In the genomic region with DNA sequence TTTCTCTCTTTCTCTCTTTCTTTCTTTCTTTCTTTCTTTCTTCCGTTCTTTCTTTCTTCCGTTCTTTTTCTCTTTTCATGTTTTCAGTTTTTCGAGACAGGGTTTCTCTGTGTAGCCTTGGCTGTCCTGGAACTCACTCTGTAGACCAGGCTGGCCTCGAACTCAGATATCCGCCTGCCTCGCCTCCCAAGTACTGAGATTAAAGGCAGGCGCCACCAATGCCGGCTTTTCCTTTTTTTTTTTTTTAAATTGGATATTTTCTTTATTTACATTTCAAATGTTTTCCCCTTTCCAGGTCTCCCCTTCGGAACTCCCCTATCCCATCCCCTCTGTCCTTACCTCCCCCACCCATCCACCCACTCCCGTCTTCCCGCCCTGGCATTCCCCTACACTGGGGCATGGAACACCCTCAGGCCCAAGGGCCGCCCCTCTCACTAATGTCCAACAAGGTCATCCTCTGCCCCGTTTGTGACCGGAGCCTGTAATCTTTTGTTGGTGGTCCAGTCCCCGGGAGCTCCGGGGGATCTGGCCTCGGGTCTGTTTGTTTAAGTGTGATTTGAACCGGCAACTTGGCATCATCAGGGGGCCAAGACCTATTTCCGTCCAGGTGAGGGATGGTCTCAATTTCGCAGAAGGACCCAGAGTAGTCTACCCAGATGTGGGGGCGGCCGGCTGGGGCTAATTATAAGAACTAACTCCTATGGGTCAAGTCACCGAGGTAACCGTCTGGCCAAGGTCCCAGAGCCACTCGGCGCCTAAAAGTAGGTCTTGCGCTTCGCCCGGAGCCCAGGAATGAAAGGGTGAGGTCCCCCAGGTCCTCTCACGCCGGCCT, we compare ENCODE assay signal across 8 mouse cellular contexts. TPM values are rescaled to one million over a fixed set of nuclear protein-coding genes. Genes with fewer than 3 reads are reported as not detected.
A peak's percentile ranks its signal among the peaks of the same experiment; 100 is the strongest.
DNase-seq lines count a peak whose midpoint lies in the region; ATAC-seq and TF ChIP-seq lines count a peak whose summit lies in the region.

No protein-coding gene starts in this region.

- H3K36me3 ChIP-seq in thymus, adult 2 months (ENCODE audit: control insufficient read depth, insufficient read depth, low read length): peaks cover 29% of the 10 kb centered on the region
- peaks cover 35% of the 10 kb centered on the region for H3K36me3 ChIP-seq in liver, embryonic 12.5 days

- peak overlapping the region; percentile 80 for H3K4me3 ChIP-seq in gastrocnemius, adult 2 months
- no peak overlapping the region for H3K4me3 ChIP-seq in thymus, adult 2 months (ENCODE audit: control insufficient read depth, insufficient read depth, low read length)
- H3K4me3 ChIP-seq in liver, embryonic 12.5 days: peak overlapping the region; percentile 96

- intact Hi-C loops in gastrocnemius, adult 2 months (cut with DNase I): loop anchor here (5.0 kb wide), 1 partner anchor 137 kb away; no protein-coding TSS in a partner anchor

- peak overlapping the region; percentile 88 for H3K4me2 ChIP-seq in liver, embryonic 12.5 days

- no peaks in the 10 kb centered on the region for H3K9me3 ChIP-seq in liver, embryonic 12.5 days (replicated peaks)

- no peaks in the 10 kb centered on the region for H3K27me3 ChIP-seq in thymus, adult 2 months (ENCODE audit: control insufficient read depth, insufficient read depth, low read length)
- no peaks in the 10 kb centered on the region for H3K27me3 ChIP-seq in liver, embryonic 12.5 days (replicated peaks)

- WGBS in thymus, adult 2 months: 37% methylated on average over 31 of the region's 31 CpGs
- WGBS in liver, embryonic 12.5 days (ENCODE audit: insufficient replicate concordance): 31% methylated on average over 31 of the region's 31 CpGs

- no peak for TF ChIP-seq CTCF in gastrocnemius, adult 2 months (IDR thresholded peaks at IDR 0.05)
- no peak for TF ChIP-seq CTCF in thymus, adult 2 months (IDR thresholded peaks at IDR 0.05; ENCODE audit: borderline replicate concordance, control insufficient read depth, extremely low read depth, insufficient read depth, low read length, poor library complexity)

- peak overlapping the region; percentile 96 for H3K9ac ChIP-seq in liver, embryonic 12.5 days

- H3K27ac ChIP-seq in gastrocnemius, adult 2 months: peak overlapping the region; percentile 93
- H3K27ac ChIP-seq in thymus, adult 2 months (ENCODE audit: control insufficient read depth, insufficient read depth, low read length): no peak overlapping the region
- H3K27ac ChIP-seq in liver, embryonic 12.5 days: peak overlapping the region; percentile 41

- no peak for TF ChIP-seq POLR2A in thymus, adult 2 months (IDR thresholded peaks at IDR 0.05; ENCODE audit: control insufficient read depth, extremely low read depth, insufficient read depth, low read length, poor library complexity)

- no peak for DNase-seq in gastrocnemius, adult 2 months
- DNase-seq in gastrocnemius, postnatal 10 days: no peak
- DNase-seq in thymus, postnatal 0 days (ENCODE audit: low spot score): peak; percentile 10
- no peak for DNase-seq in thymus, adult 2 months
- no peak for DNase-seq in frontal cortex, adult 2 months (ENCODE audit: extremely low spot score in 1 of 2, low spot score in 1 of 2)
- DNase-seq in left cerebral cortex, adult 8-10 months (ENCODE audit: low spot score in 2 of 2): no peak

- ATAC-seq in liver, embryonic 12.5 days: no peak
- no peak for ATAC-seq in frontal cortex, adult (ENCODE audit: low TSS enrichment)

- H3K4me1 ChIP-seq in thymus, adult 2 months (replicated peaks; ENCODE audit: control insufficient read depth, insufficient read depth, low read length): peaks cover 8% of the 10 kb centered on the region
- H3K4me1 ChIP-seq in liver, embryonic 12.5 days: peaks cover 68% of the 10 kb centered on the region

RNA-seq across cellular contexts. Expression of a gene that starts 0.6 kb away (rescaled TPM):
- total RNA-seq in gastrocnemius, adult 2 months (2021): 100 to 1,000 TPM; 606 to 729 TPM
- total RNA-seq in gastrocnemius, postnatal 10 days (2021): 1,000 to 10,000 TPM in 1 of 2 experiments, 100 to 1,000 TPM in 1; 992 to 1,013 TPM
- polyA plus RNA-seq in thymus, postnatal 0 days (2015; fragmentation: Nextera tagmentation; extraction: Ambion mirVana): 1,221 and 1,303 TPM in 2 replicates
- polyA plus RNA-seq in thymus, adult 2 months (2012; rRNA removed): 869 and 1,133 TPM in 2 replicates
- 938 and 976 TPM in 2 replicates for polyA plus RNA-seq in liver, embryonic 12.5 days (2016; fragmentation: Nextera tagmentation; extraction: Ambion mirVana)
- 1,561 and 1,707 TPM in 2 replicates for polyA plus RNA-seq in frontal cortex, adult 2 months (2012; rRNA removed)
- 100 to 1,000 TPM; 920 to 943 (median 931) TPM for total RNA-seq in left cerebral cortex, adult 8-10 months (2022)

RNA-seq across cellular contexts. Expression of a gene that starts 12.4 kb away (rescaled TPM):
- not detected for total RNA-seq in gastrocnemius, adult 2 months (2021)
- total RNA-seq in gastrocnemius, postnatal 10 days (2021): not detected
- 0.05 TPM in 1 of 2 replicates, not detected in the other for polyA plus RNA-seq in thymus, postnatal 0 days (2015; fragmentation: Nextera tagmentation; extraction: Ambion mirVana)
- 0.04 TPM in 1 of 2 replicates, not detected in the other for polyA plus RNA-seq in thymus, adult 2 months (2012; rRNA removed)
- 0.07 and 0.10 TPM in 2 replicates for polyA plus RNA-seq in liver, embryonic 12.5 days (2016; fragmentation: Nextera tagmentation; extraction: Ambion mirVana)
- 0.02 TPM in 1 of 2 replicates, not detected in the other for polyA plus RNA-seq in frontal cortex, adult 2 months (2012; rRNA removed)
- total RNA-seq in left cerebral cortex, adult 8-10 months (2022): under 1 TPM in 1 of 4 experiments, not detected in 3; 0.17 TPM

RNA-seq across cellular contexts. Expression of a gene that starts 26.1 kb away (rescaled TPM):
- not detected for total RNA-seq in gastrocnemius, adult 2 months (2021)
- not detected for total RNA-seq in gastrocnemius, postnatal 10 days (2021)
- polyA plus RNA-seq in thymus, postnatal 0 days (2015; fragmentation: Nextera tagmentation; extraction: Ambion mirVana): not detected in 2 replicates
- 0.24 TPM in 1 of 2 replicates, not detected in the other for polyA plus RNA-seq in thymus, adult 2 months (2012; rRNA removed)
- not detected in 2 replicates for polyA plus RNA-seq in liver, embryonic 12.5 days (2016; fragmentation: Nextera tagmentation; extraction: Ambion mirVana)
- 0.48 and 0.82 TPM in 2 replicates for polyA plus RNA-seq in frontal cortex, adult 2 months (2012; rRNA removed)
- 1 to 10 TPM; 1.1 to 2.2 (median 1.7) TPM for total RNA-seq in left cerebral cortex, adult 8-10 months (2022)

RNA-seq across cellular contexts. Expression of a gene that starts 29.1 kb away (rescaled TPM):
- 10 to 100 TPM; 82.3 to 82.4 TPM for total RNA-seq in gastrocnemius, adult 2 months (2021)
- 10 to 100 TPM; 58.3 to 68.8 TPM for total RNA-seq in gastrocnemius, postnatal 10 days (2021)
- 57.1 and 60.3 TPM in 2 replicates for polyA plus RNA-seq in thymus, postnatal 0 days (2015; fragmentation: Nextera tagmentation; extraction: Ambion mirVana)
- polyA plus RNA-seq in thymus, adult 2 months (2012; rRNA removed): 51.3 and 57.0 TPM in 2 replicates
- 40.4 and 42.0 TPM in 2 replicates for polyA plus RNA-seq in liver, embryonic 12.5 days (2016; fragmentation: Nextera tagmentation; extraction: Ambion mirVana)
- 99.0 and 114 TPM in 2 replicates for polyA plus RNA-seq in frontal cortex, adult 2 months (2012; rRNA removed)
- 100 to 1,000 TPM in 3 of 4 experiments, 10 to 100 TPM in 1; 95.2 to 113 (median 110) TPM for total RNA-seq in left cerebral cortex, adult 8-10 months (2022)

RNA-seq across cellular contexts. Expression of a gene that starts 56.5 kb away (rescaled TPM):
- 1 to 10 TPM; 5.9 to 9.7 TPM for total RNA-seq in gastrocnemius, adult 2 months (2021)
- 10 to 100 TPM; 13.0 to 17.1 TPM for total RNA-seq in gastrocnemius, postnatal 10 days (2021)
- 1.0 and 1.1 TPM in 2 replicates for polyA plus RNA-seq in thymus, postnatal 0 days (2015; fragmentation: Nextera tagmentation; extraction: Ambion mirVana)
- polyA plus RNA-seq in thymus, adult 2 months (2012; rRNA removed): 8.5 and 14.9 TPM in 2 replicates
- polyA plus RNA-seq in liver, embryonic 12.5 days (2016; fragmentation: Nextera tagmentation; extraction: Ambion mirVana): 2.9 and 3.0 TPM in 2 replicates
- 17.6 and 23.9 TPM in 2 replicates for polyA plus RNA-seq in frontal cortex, adult 2 months (2012; rRNA removed)
- total RNA-seq in left cerebral cortex, adult 8-10 months (2022): 10 to 100 TPM; 35.5 to 40.0 (median 38.3) TPM
